Mouse (Mus musculus) CH12.LX (cell line): ENCODE measurements around the gene Pyroxd2. TPM values are rescaled to one million over a fixed set of nuclear protein-coding genes. Genes with fewer than 3 reads are reported as not detected.

Experiments used
- DNase-seq: peaks from one replicate; pipeline ENCODE4 v3.0.0-alpha.2; 2013; ENCODE audit errors: extremely low read depth
- H3K27ac ChIP-seq: 2 replicates; pipeline ENCODE4 v1.5.1; 2012; ENCODE audit warnings: low read depth, mild to moderate bottlenecking, control low read depth, moderate library complexity; ENCODE audit not compliant: insufficient read depth
- H3K27me3 ChIP-seq: replicated peaks from 2 replicates; pipeline ENCODE3; 2012; ENCODE audit warnings: inconsistent platforms
- H3K36me3 ChIP-seq, 2 experiments: replicated peaks in 1 of 2; 2 replicates each; pipeline versions ENCODE3 to v1.6.1; 2012; ENCODE audit warnings: inconsistent platforms in 1 of 2, low read length in 1 of 2, mild to moderate bottlenecking in 1 of 2, mixed read lengths in 1 of 2, moderate library complexity in 1 of 2; ENCODE audit not compliant: control insufficient read depth in 1 of 2, insufficient read depth in 1 of 2
- H3K4me1 ChIP-seq, 2 experiments: 2 replicates each; pipeline ENCODE4 v1.6.1; 2012; ENCODE audit warnings: inconsistent platforms in 1 of 2, moderate library complexity in 1 of 2; ENCODE audit not compliant: insufficient read depth in 2 of 2, control insufficient read depth in 1 of 2
- H3K4me2 ChIP-seq: 2 replicates; pipeline ENCODE4 v1.6.1; 2012; ENCODE audit warnings: low read depth, mild to moderate bottlenecking, control low read depth; ENCODE audit not compliant: poor library complexity, insufficient read depth, severe bottlenecking
- H3K4me3 ChIP-seq, 3 experiments: fragments of 150-350 bp in 1 of 3; sonication (generic) in 1 of 3; replicated peaks in 1 of 3; 2 replicates each; pipeline versions ENCODE3 to v1.5.1; 2011 to 2012; ENCODE audit warnings: low read depth in 2 of 3, low read length in 2 of 3, mild to moderate bottlenecking in 2 of 3, moderate library complexity in 2 of 3, control low read depth in 1 of 3, improper control_type of control experiment in 1 of 3, inconsistent platforms in 1 of 3, mixed read lengths in 1 of 3; ENCODE audit not compliant: poor library complexity in 1 of 3
- H3K79me2 ChIP-seq: replicated peaks from 2 replicates; pipeline ENCODE4 v1.6.1; 2012; ENCODE audit warnings: mild to moderate bottlenecking, moderate library complexity; ENCODE audit not compliant: control insufficient read depth, poor library complexity, insufficient read depth, severe bottlenecking; ENCODE audit errors: extremely low read depth
- H3K9ac ChIP-seq: 2 replicates; pipeline ENCODE4 v1.6.1; 2012; ENCODE audit warnings: low read depth, mild to moderate bottlenecking, control low read depth, moderate library complexity; ENCODE audit not compliant: insufficient read depth
- H3K9me3 ChIP-seq: replicated peaks from 2 replicates; pipeline ENCODE3; 2012; ENCODE audit warnings: low read length, inconsistent platforms, mixed read lengths
- CTCF ChIP-seq, 2 experiments: IDR thresholded peaks in 1 of 2; conservative IDR thresholded peaks in 1 of 2; 2 replicates each; pipeline ENCODE4 v1.5.1; 2011 to 2012; ENCODE audit warnings: low read depth in 2 of 2, low read length in 2 of 2, improper control_type of control experiment in 1 of 2, inconsistent platforms in 1 of 2, mild to moderate bottlenecking in 1 of 2, moderate library complexity in 1 of 2
- GABPA ChIP-seq: IDR thresholded peaks from 2 replicates; pipeline ENCODE4 v1.6.1; 2012; ENCODE audit warnings: low read depth, low read length, improper control_type of control experiment, inconsistent platforms; ENCODE audit not compliant: insufficient replicate concordance
- HCFC1 ChIP-seq: IDR thresholded peaks from 2 replicates; pipeline ENCODE4 v1.6.1; 2012; ENCODE audit warnings: low read depth, mild to moderate bottlenecking, inconsistent platforms, low read length, improper control_type of control experiment
- JUND ChIP-seq: conservative IDR thresholded peaks from 2 replicates; pipeline ENCODE4 v1.6.1; 2011; ENCODE audit warnings: low read depth, low read length, improper control_type of control experiment
- KAT2A ChIP-seq: IDR thresholded peaks from 2 replicates; pipeline ENCODE4 v1.6.1; 2012; ENCODE audit warnings: low read length, improper control_type of control experiment, inconsistent platforms; ENCODE audit not compliant: insufficient replicate concordance
- MAFK ChIP-seq: IDR thresholded peaks from 2 replicates; pipeline ENCODE4 v1.6.1; 2011; ENCODE audit warnings: low read length, improper control_type of control experiment; ENCODE audit not compliant: insufficient replicate concordance
- NRF1 ChIP-seq: IDR thresholded peaks from 2 replicates; pipeline ENCODE4 v1.6.1; 2014; ENCODE audit warnings: low read depth, mild to moderate bottlenecking, inconsistent platforms, low read length, improper control_type of control experiment, moderate library complexity
- POLR2A ChIP-seq: IDR thresholded peaks from 2 replicates; pipeline ENCODE4 v1.6.1; 2011; ENCODE audit warnings: low read depth, mild to moderate bottlenecking, improper control_type of control experiment, low read length
- RAD21 ChIP-seq: IDR thresholded peaks from 2 replicates; pipeline ENCODE4 v1.6.1; 2011; ENCODE audit warnings: low read depth, mild to moderate bottlenecking, low read length, improper control_type of control experiment, moderate library complexity
- TBP ChIP-seq: conservative IDR thresholded peaks from 2 replicates; pipeline ENCODE4 v1.6.1; 2011; ENCODE audit warnings: low read depth, low read length, improper control_type of control experiment
- USF2 ChIP-seq: conservative IDR thresholded peaks from 2 replicates; pipeline ENCODE4 v1.6.1; 2011; ENCODE audit warnings: low read depth, low read length, improper control_type of control experiment
- ZC3H11A ChIP-seq: IDR thresholded peaks from 2 replicates; pipeline ENCODE4 v1.6.1; 2012; ENCODE audit warnings: low read depth, mild to moderate bottlenecking, inconsistent platforms, low read length, improper control_type of control experiment
- ZKSCAN1 ChIP-seq: IDR thresholded peaks from 2 replicates; pipeline ENCODE4 v1.6.1; 2012; ENCODE audit warnings: low read depth, inconsistent platforms, low read length, improper control_type of control experiment, borderline replicate concordance
- ZMIZ1 ChIP-seq: IDR thresholded peaks from 2 replicates; pipeline ENCODE4 v1.6.1; 2012; ENCODE audit warnings: low read depth, mild to moderate bottlenecking, inconsistent platforms, low read length, improper control_type of control experiment
- dilution Hi-C: fragments of 300-500 bp; cut with MboI; formaldehyde crosslinking; loops from 2 replicates; pipeline ENCODE4 v1.14.3; 2020; ENCODE audit warnings: low sequenced_read_pairs; ENCODE audit not compliant: extremely low pct_unique_long_range_greater_than_20kb, extremely low pct_ligation_motif_present
- in situ Hi-C: fragments of 300-500 bp; cut with MboI; formaldehyde crosslinking; loops from 3 replicates; pipeline ENCODE4 v1.14.3; 2019; ENCODE audit warnings: low sequenced_read_pairs, low pct_ligation_motif_present, low pct_unique_long_range_greater_than_20kb, mixed read lengths
- polyA plus RNA-seq: library from polyadenylated mRNA; unstranded; fragments of >175 nt; gene quantifications from 2 replicates; pipeline ENCODE4 v1.2.1, GENCODE M21; 2012; ENCODE audit warnings: low read depth; ENCODE audit not compliant: insufficient read length
- total RNA-seq, 2 experiments: library from RNA; depleted of rRNA; stranded (reverse); fragments of 300-350 nt in 1 of 2; fragments of >200 nt in 1 of 2; gene quantifications; 2 replicates each; pipeline ENCODE4 v1.2.3; 2012 to 2014

Gene Pyroxd2
- total and polyA plus RNA-seq, 3 experiments: 0.10 TPM; not detected in 2

DNA sequence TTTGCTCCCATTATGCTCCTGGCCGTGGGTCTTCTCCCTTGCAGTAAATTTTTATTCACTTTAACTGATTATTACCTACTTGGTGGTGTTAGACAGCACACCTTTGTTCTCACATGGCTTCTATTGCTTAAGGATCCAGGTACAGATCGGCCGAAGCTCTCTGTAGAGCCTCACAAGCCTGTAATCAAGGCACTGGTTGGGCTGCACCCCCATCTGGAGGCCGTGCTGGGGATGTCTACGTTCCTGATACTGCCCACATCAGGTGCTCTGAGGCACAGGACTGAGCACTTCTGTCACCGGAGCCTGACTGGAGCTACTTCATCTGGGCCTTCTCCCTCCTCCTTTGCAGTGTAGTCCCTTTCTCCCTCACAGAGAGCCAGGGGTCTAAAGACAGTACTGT is 29.3 kb downstream of the Pyroxd2 start:
- no peaks in the 10 kb centered on the region; a peak in 1 of 4 replicates for H3K4me1 ChIP-seq
- dilution Hi-C loops: no loop called here
- no peaks in the 10 kb centered on the region for H3K36me3 ChIP-seq
- H3K9ac ChIP-seq: no peak overlapping the region
- no peak for TF ChIP-seq TBP
- TF ChIP-seq ZMIZ1: no peak
- no peak for TF ChIP-seq JUND
- TF ChIP-seq CTCF (conservative IDR thresholded peaks at IDR 0.05 in 1 of 2, IDR thresholded peaks at IDR 0.05 in 1 of 2; ENCODE audit: low read depth in 2 of 2, low read length in 2 of 2): peak in 1 of 2 experiments; percentile 32; a peak in 2 of 4 replicates
- no peak for TF ChIP-seq MAFK
- TF ChIP-seq USF2: no peak
- TF ChIP-seq GABPA: no peak
- TF ChIP-seq POLR2A: no peak
- peak; percentile 29 for TF ChIP-seq RAD21
- peaks cover 17% of the 10 kb centered on the region for H3K27me3 ChIP-seq
- DNase-seq: no peak
- no peaks in the 10 kb centered on the region for H3K9me3 ChIP-seq
- no peak overlapping the region for H3K27ac ChIP-seq
- in situ Hi-C loops: no loop called here
- no peaks in the 10 kb centered on the region for H3K79me2 ChIP-seq
- no peak overlapping the region for H3K4me2 ChIP-seq
- H3K4me3 ChIP-seq: no peak overlapping the region

DNA sequence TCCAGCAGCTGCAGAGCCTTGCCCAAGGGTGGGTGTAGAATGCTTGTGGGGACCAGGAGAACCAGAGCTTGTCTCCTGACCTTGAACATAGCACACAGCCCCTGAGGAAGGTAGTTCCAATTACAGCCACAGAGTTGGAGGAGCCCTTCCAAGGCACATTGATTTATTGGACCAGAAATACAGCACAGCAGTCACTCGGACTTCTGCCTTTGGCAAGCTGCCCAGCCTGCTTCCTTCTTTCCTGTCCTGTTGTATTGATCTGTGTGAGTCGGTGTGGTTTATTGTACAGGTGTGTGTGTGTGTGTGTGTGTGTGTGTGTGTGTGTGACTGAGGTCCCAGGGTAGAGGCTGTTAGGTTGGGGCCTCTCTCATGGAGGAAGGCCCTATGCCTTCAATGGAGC is 30.1 kb downstream of the Pyroxd2 start:
- Histone ChIP-seq H3K9ac (no peak overlapping the region), H3K9me3 (no peaks in the 10 kb centered on the region), H3K27ac (no peak overlapping the region), H3K4me1 (no peaks in the 10 kb centered on the region; a peak in 1 of 4 replicates), H3K36me3 (no peaks in the 10 kb centered on the region), H3K79me2 (no peaks in the 10 kb centered on the region), H3K27me3 (peaks cover 17% of the 10 kb centered on the region), H3K4me2 (no peak overlapping the region), H3K4me3 (no peak overlapping the region)
- in situ Hi-C loops: no loop called here
- dilution Hi-C loops: no loop called here
- DNase-seq: no peak
- TF ChIP-seq NRF1 (no peak), ZC3H11A (no peak), MAFK (no peak), ZKSCAN1 (no peak), HCFC1 (no peak)

DNA sequence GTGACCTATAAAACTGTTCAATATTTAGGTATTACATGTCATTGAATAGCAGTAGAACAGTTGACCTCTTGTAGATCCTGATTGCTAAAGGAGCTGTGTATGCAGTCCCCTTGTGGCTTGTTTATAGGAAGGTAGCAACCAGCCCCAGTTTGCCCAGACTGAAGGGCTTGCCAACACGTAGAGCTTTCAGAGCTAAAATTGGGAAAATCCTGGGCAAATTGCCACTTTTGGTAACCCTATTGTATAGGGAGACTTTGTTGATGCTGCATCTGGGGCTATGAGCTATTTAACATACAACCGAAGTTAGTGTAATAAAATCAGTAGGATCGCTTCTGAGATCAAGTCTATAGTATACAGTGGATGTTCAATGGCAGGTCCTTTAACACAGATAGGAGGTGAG is 34.5 kb downstream of the Pyroxd2 start:
- Histone ChIP-seq H3K27me3 (peaks cover 24% of the 10 kb centered on the region), H3K9me3 (no peaks in the 10 kb centered on the region), H3K27ac (no peak overlapping the region), H3K36me3 (no peaks in the 10 kb centered on the region), H3K4me3 (no peak overlapping the region), H3K79me2 (no peaks in the 10 kb centered on the region), H3K9ac (no peak overlapping the region), H3K4me1 (no peaks in the 10 kb centered on the region), H3K4me2 (no peak overlapping the region)
- DNase-seq: no peak
- TF ChIP-seq TBP: no peak
- no peak for TF ChIP-seq KAT2A
- no peak for TF ChIP-seq RAD21
- dilution Hi-C loops: no loop called here
- in situ Hi-C loops: no loop called here
